Mouse (Mus musculus): ENCODE measurements around the gene Unc13a.

- TF ChIP-seq CTCF (IDR thresholded peaks at IDR 0.05; ENCODE audit: low read depth, low read length) (no peak), TAL1 (conservative IDR thresholded peaks at IDR 0.05; ENCODE audit: low read depth, low read length) (no peak), GATA1 (IDR thresholded peaks at IDR 0.05; ENCODE audit: borderline replicate concordance, low read length) (no peak), POLR2AphosphoS5 (IDR thresholded peaks at IDR 0.05; ENCODE audit: insufficient replicate concordance, low read depth, low read length) (no peak)
Measured at GRCm38 (mm10) chr8:71610822-71611651, 60.5 kb downstream of the Unc13a start, which contains the start of gene Colgalt1.
